Mouse (Mus musculus): Measurements from ENCODE around the gene 4933402E13Rik.

DNA sequence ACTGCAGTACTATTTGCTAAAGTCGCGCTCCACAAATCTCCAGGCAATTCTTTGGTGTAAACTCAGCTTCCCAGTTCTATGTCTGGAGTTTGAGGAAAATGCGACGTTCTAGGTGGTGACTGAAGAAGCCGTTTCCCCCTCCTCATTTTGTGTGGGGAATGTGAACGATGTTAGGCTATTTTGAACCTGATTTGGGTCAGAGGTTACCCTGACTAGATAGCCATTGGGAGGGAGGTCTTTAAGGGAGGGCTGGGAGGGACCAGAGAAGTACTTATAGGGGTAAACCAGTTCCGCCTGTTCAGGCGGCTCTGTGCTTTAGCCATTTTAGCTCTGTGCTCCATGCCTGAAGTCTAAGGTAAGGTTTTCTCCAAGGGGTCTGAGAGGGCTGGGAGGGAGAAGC lies at the start of gene 4933402E13Rik:
- TF ChIP-seq CTCF (IDR thresholded peaks at IDR 0.05; ENCODE audit: extremely low read depth, insufficient read depth, insufficient read length, insufficient replicate concordance) (no peak), POLR2A (IDR thresholded peaks at IDR 0.05; ENCODE audit: low read depth, low read length) (no peak)

Measured in spleen, adult 2 months (tissue).